Mouse (Mus musculus) megakaryocyte, embryonic 14.5 days (primary cell): Measurements from ENCODE around the gene Ppp6r1.

ENCODE experiments used
- FLI1 ChIP-seq: IDR thresholded peaks from 2 replicates; pipeline ENCODE4 v1.6.1; 2012; ENCODE audit warnings: low read length, inconsistent platforms, mixed read lengths
- GATA1 ChIP-seq: IDR thresholded peaks from 3 replicates; pipeline ENCODE4 v1.6.1; 2012; ENCODE audit warnings: mixed read lengths, low read length, inconsistent platforms, borderline replicate concordance

GRCm38 (mm10) chr7:4668506-4668905 is 9.7 kb upstream of the Ppp6r1 start:
- TF ChIP-seq GATA1, result no peak
- TF ChIP-seq FLI1, result no peak
